Mouse (Mus musculus) intestine, postnatal 0 days (tissue): ENCODE results near the gene Ccdc28b. TPM values are rescaled to one million over a fixed set of nuclear protein-coding genes. Genes with fewer than 3 reads are reported as not detected.

Experiments
- ATAC-seq: fragments of 200-750 bp; cut with Nextera tagmentation; 2 replicates; pipeline ENCODE4 v1.8.0; 2017; ENCODE audit warnings: mild to moderate bottlenecking, moderate TSS enrichment, moderate library complexity
- H3K27ac ChIP-seq: fragments of 300-500 bp; sonication (generic); 2 replicates; pipeline ENCODE4 v1.5.1; 2014; ENCODE audit warnings: mild to moderate bottlenecking, low read depth, low read length, moderate library complexity
- H3K27me3 ChIP-seq: fragments of 300-500 bp; sonication (generic); replicated peaks from 2 replicates; pipeline ENCODE4 v1.6.1; 2014; ENCODE audit warnings: low read length, mixed read lengths; ENCODE audit not compliant: control insufficient read depth, insufficient read depth
- H3K36me3 ChIP-seq: fragments of 300-500 bp; sonication (generic); 2 replicates; pipeline ENCODE4 v1.6.1; 2014; ENCODE audit warnings: mild to moderate bottlenecking, moderate library complexity; ENCODE audit not compliant: control insufficient read depth, insufficient read depth
- H3K4me1 ChIP-seq: fragments of 300-500 bp; sonication (generic); replicated peaks from 2 replicates; pipeline ENCODE4 v1.6.1; 2014; ENCODE audit warnings: antibody characterized with exemption, low read length, mixed read lengths; ENCODE audit not compliant: control insufficient read depth, insufficient read depth
- H3K4me2 ChIP-seq: fragments of 300-500 bp; sonication (generic); replicated peaks from 2 replicates; pipeline ENCODE4 v1.6.1; 2014; ENCODE audit warnings: low read depth, mild to moderate bottlenecking, moderate library complexity
- H3K4me3 ChIP-seq: fragments of 300-500 bp; sonication (generic); 2 replicates; pipeline ENCODE4 v1.5.1; 2014; ENCODE audit warnings: low read depth, low read length
- H3K9ac ChIP-seq: fragments of 300-500 bp; sonication (generic); 2 replicates; pipeline ENCODE4 v1.6.1; 2014; ENCODE audit warnings: mild to moderate bottlenecking, low read depth, low read length
- H3K9me3 ChIP-seq: fragments of 300-500 bp; sonication (generic); 2 replicates; pipeline ENCODE4 v1.6.1; 2016; ENCODE audit warnings: mixed run types; ENCODE audit not compliant: control insufficient read depth
- CTCF ChIP-seq: sonication (generic); IDR thresholded peaks from 2 replicates; pipeline ENCODE4 v1.5.1; 2016; ENCODE audit warnings: low read depth, mild to moderate bottlenecking, control low read depth, antibody characterized with exemption, moderate library complexity
- WGBS: fragments of 180-500 bp; shearing (Covaris S2); extraction: QIAGEN DNeasy Blood & Tissue Kit; methylation state at CpG from one replicate; pipeline ENCODE4 v1.1.7; 2014; 5-methylcytosine and 5-hydroxymethylcytosine counted together
- polyA plus RNA-seq: library from polyadenylated mRNA; unstranded; fragments of >200 nt; fragmentation: Nextera tagmentation; extraction: Ambion mirVana; gene quantifications from 2 replicates; pipeline ENCODE4 v1.2.1, GENCODE M21; 2015

Ccdc28b gene
- polyA plus RNA-seq, 1 experiment from 2014 or later: 32.0 TPM

DNA sequence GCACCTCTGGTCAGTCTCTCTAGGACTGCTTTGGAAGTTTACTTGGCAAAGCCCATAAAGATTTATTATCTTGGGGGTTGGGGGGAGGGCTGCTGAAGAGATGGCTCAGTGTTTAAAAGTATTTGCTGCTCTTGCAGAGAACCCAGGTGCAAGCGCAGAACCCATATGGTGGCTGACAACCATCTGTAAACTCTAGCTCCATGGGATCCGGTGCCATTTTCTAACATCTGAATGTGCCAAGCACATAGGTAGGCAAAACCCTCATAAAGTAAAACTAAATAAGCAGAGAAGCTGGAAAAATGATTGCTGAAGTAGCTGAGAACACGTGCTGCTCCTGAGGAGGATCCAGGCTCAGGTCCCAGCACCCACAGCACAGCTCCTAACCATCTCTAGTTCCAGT, 37.8 kb upstream of the Ccdc28b start:
- Histone ChIP-seq H3K27ac (no peak overlapping the region), H3K4me3 (no peak overlapping the region)
- WGBS: 55% methylated on average over 3 of the region's 3 CpGs

DNA sequence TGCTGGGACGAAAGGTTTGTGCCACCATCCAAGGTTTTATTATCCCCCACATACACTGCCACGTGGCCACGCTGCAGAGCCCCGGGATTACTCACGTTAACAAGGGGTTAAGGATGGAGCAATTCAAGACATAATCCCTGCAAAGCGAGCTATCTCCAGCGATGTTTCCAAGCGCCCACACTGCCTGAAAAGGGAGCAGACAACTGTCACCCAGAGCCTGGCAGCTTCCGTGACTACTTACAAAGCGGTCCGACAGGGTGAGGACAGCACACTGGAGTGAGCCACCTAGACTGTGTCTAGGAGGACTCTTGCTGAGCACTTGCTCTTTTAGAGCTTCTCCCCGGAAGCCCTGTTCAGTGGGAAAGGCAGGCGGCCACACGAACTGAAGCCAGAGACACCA, 31.0 kb upstream of the Ccdc28b start:
- 82% methylated on average over 14 of the region's 14 CpGs for WGBS
- H3K9ac ChIP-seq: no peak overlapping the region
- no peak overlapping the region for H3K4me3 ChIP-seq
- H3K36me3 ChIP-seq: peaks cover 90% of the 10 kb centered on the region
- no peaks in the 10 kb centered on the region for H3K9me3 ChIP-seq
- H3K4me2 ChIP-seq: no peak overlapping the region
- ATAC-seq: no peak
- H3K27ac ChIP-seq: no peak overlapping the region
- no peak for TF ChIP-seq CTCF
- H3K4me1 ChIP-seq: no peaks in the 10 kb centered on the region
- no peaks in the 10 kb centered on the region for H3K27me3 ChIP-seq

More for the DNA sequence above, 37.8 kb upstream of the Ccdc28b start:
- Histone ChIP-seq H3K4me2 (no peak overlapping the region), H3K9me3 (no peaks in the 10 kb centered on the region), H3K4me1 (no peaks in the 10 kb centered on the region), H3K27me3 (no peaks in the 10 kb centered on the region), H3K36me3 (peaks cover 44% of the 10 kb centered on the region), H3K9ac (no peak overlapping the region)
- ATAC-seq: no peak
- TF ChIP-seq CTCF: no peak

DNA sequence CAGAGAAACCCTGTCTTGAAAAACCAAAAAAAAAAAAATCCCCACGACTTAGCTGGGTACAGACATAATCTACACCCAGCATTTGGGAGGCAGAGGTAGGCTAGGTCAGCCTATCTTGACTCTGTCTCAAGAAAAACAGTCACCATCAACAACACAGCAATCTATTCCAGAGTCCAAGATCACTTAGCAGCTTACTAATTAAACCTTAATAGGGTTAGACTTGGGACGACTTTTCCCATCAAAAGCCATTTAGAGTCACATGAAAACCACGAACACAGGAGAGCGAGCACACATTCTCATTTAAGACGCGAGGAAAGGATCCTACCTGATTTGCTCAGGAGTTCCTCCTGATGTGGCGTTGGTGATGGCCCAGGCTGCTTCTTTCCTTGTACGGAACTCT, 26.6 kb upstream of the Ccdc28b start:
- H3K9me3 ChIP-seq: no peaks in the 10 kb centered on the region
- no peak overlapping the region for H3K9ac ChIP-seq
- no peaks in the 10 kb centered on the region for H3K4me1 ChIP-seq
- WGBS: 91% methylated on average over 8 of the region's 8 CpGs
- no peak for ATAC-seq
- H3K36me3 ChIP-seq: peaks cover 94% of the 10 kb centered on the region
- no peak overlapping the region for H3K27ac ChIP-seq
- H3K4me3 ChIP-seq: no peak overlapping the region
- TF ChIP-seq CTCF: no peak
- H3K27me3 ChIP-seq: no peaks in the 10 kb centered on the region
- H3K4me2 ChIP-seq: no peak overlapping the region

DNA sequence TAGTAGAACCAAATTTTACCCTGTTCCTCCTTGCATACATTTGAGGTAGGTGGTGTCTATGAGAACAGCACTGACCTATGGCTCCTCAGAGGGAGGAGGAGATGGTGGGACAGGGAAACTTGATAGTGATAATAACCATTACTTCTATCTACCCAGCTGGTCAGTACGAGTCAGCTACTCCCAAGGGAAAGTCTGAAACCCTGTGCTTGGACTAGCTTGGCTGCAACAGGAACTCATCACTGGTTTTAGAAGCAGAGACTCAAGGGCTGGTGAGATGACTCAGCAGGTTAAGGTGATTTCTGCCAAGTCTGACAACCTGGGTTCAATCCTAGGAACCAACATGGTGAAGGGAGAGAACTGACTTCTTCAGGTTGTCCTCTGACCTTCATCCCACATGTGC, 24.9 kb upstream of the Ccdc28b start:
- H3K27me3 ChIP-seq: no peaks in the 10 kb centered on the region
- H3K4me1 ChIP-seq: no peaks in the 10 kb centered on the region
- no peak for ATAC-seq
- H3K4me2 ChIP-seq: no peak overlapping the region
- no peaks in the 10 kb centered on the region for H3K9me3 ChIP-seq
- TF ChIP-seq CTCF: no peak
- no peak overlapping the region for H3K9ac ChIP-seq
- WGBS: 76% methylated on average over 1 of the region's 1 CpGs
- peaks cover 82% of the 10 kb centered on the region for H3K36me3 ChIP-seq
- no peak overlapping the region for H3K27ac ChIP-seq
- H3K4me3 ChIP-seq: no peak overlapping the region

DNA sequence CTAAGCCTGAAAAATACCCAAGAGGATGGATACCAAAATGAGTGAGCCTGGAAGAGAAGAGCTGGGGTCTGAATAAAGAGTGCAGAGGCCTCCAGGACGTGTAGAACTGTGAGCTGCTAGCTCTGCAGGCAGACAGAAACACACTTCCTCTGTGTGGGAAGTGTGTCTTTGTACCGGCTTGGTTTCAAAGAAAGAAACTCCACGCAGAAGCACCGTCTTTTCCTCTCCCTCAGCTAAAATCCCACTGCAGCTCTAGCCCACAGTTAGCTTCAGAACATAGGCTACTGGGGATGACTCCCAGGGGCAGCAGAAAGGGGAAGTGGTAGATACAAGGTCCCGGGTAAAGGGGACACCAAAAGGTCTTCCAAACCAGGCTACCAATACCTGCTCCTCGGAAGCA, 21.5 kb upstream of the Ccdc28b start:
- Histone ChIP-seq H3K9ac (no peak overlapping the region), H3K4me2 (no peak overlapping the region), H3K4me1 (no peaks in the 10 kb centered on the region), H3K9me3 (no peaks in the 10 kb centered on the region), H3K36me3 (peaks cover 52% of the 10 kb centered on the region), H3K27me3 (no peaks in the 10 kb centered on the region), H3K27ac (no peak overlapping the region), H3K4me3 (no peak overlapping the region)
- WGBS: 84% methylated on average over 6 of the region's 6 CpGs
- no peak for ATAC-seq
- TF ChIP-seq CTCF: no peak

DNA sequence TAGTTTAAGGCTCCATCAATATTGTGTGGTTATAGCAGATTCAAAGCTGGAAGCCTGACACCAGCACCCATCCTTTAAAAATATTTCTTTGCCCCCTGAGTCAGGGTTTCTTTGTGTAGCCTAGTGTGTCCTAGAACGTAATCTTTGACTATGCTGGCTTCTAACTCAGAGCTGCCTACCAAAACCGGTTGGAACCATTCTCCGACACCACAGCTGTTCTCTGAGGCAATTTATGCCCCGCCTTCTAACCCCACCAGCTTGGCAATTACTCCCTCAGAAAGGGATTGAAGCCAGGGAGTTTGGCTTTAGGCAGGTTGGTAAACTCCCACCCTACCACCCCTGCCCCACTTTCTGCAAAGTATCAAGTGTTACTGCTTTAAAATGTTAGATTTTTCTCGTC, 18.0 kb upstream of the Ccdc28b start:
- H3K27me3 ChIP-seq: no peaks in the 10 kb centered on the region
- H3K27ac ChIP-seq: no peak overlapping the region
- peak overlapping the region; percentile 73; the same call in 1 of the 2 replicates for H3K4me2 ChIP-seq
- H3K36me3 ChIP-seq: peaks cover 39% of the 10 kb centered on the region
- H3K9me3 ChIP-seq: no peaks in the 10 kb centered on the region
- no peak for ATAC-seq
- no peak for TF ChIP-seq CTCF
- H3K4me3 ChIP-seq: no peak overlapping the region
- H3K4me1 ChIP-seq: peaks cover 6% of the 10 kb centered on the region; the same call in 1 of the 2 replicates
- H3K9ac ChIP-seq: no peak overlapping the region
- 39% methylated on average over 5 of the region's 5 CpGs for WGBS
